ENCODE assay signal across 10 mouse cellular contexts in genomic region chr3:107739966-107740365, GRCm38 (mm10). TPM values are rescaled to one million over a fixed set of nuclear protein-coding genes. Genes with fewer than 3 reads are reported as not detected.
DNase-seq lines count a peak whose midpoint lies in the region; ATAC-seq and TF ChIP-seq lines count a peak whose summit lies in the region.
"Had no signal": no experiment of that assay in that cellular context is flagged by ENCODE, and none has a peak within 500 bp of the region (broad histone marks: within the 10 kb centered on the region; RNA-seq: fewer than 3 reads in every experiment).

No protein-coding gene starts in this region.

- no peak for TF ChIP-seq EP300 in liver, postnatal 0 days (IDR thresholded peaks at IDR 0.05; ENCODE audit: low read depth)
- TF ChIP-seq EP300 in heart, postnatal 0 days (IDR thresholded peaks at IDR 0.05; ENCODE audit: low read depth) = no peak

- H3K27ac ChIP-seq in liver, embryonic 11.5 days (ENCODE audit: low read depth, low read length) = peak overlapping the region; percentile 57; the same call in 1 of the 2 replicates
- no peak overlapping the region for H3K27ac ChIP-seq in liver, postnatal 0 days (ENCODE audit: low read depth)
- H3K27ac ChIP-seq in heart, postnatal 0 days (ENCODE audit: low read depth) = peak overlapping the region; percentile 67
- no peak overlapping the region; the same call in 1 of the 2 replicates for H3K27ac ChIP-seq in midbrain, postnatal 0 days (ENCODE audit: low read depth, low read length)
- H3K27ac ChIP-seq: liver, embryonic 15.5 days had no signal

- H3K27me3 ChIP-seq in liver, embryonic 11.5 days (replicated peaks; ENCODE audit: control insufficient read depth, insufficient read depth, low read length) = no peaks in the 10 kb centered on the region
- no peaks in the 10 kb centered on the region for H3K27me3 ChIP-seq in liver, postnatal 0 days (ENCODE audit: insufficient read depth, low read length)
- H3K27me3 ChIP-seq in heart, postnatal 0 days (ENCODE audit: control insufficient read depth, insufficient read depth, low read length) = no peaks in the 10 kb centered on the region
- H3K27me3 ChIP-seq in midbrain, postnatal 0 days (ENCODE audit: insufficient read depth, low read length) = no peaks in the 10 kb centered on the region
- H3K27me3 ChIP-seq: liver, embryonic 15.5 days had no signal

- H3K36me3 ChIP-seq in liver, embryonic 11.5 days (ENCODE audit: control insufficient read depth, insufficient read depth, low read length) = no peaks in the 10 kb centered on the region; the same call in 1 of the 2 replicates
- H3K36me3 ChIP-seq in liver, postnatal 0 days (replicated peaks; ENCODE audit: insufficient read depth, low read length) = no peaks in the 10 kb centered on the region; the same call in 1 of the 2 replicates
- peaks cover 14% of the 10 kb centered on the region for H3K36me3 ChIP-seq in heart, postnatal 0 days (replicated peaks; ENCODE audit: control insufficient read depth, insufficient read depth, low read length)
- H3K36me3 ChIP-seq in midbrain, postnatal 0 days (ENCODE audit: insufficient read depth, low read length) = no peaks in the 10 kb centered on the region
- H3K36me3 ChIP-seq: liver, embryonic 15.5 days had no signal

- no peak overlapping the region for H3K4me2 ChIP-seq in liver, embryonic 11.5 days
- H3K4me2 ChIP-seq in liver, postnatal 0 days (ENCODE audit: low read depth, low read length) = no peak overlapping the region
- H3K4me2 ChIP-seq in heart, postnatal 0 days (ENCODE audit: low read depth, low read length) = no peak overlapping the region
- no peak overlapping the region for H3K4me2 ChIP-seq in midbrain, postnatal 0 days (ENCODE audit: low read depth, low read length, poor library complexity, severe bottlenecking)
- H3K4me2 ChIP-seq: liver, embryonic 15.5 days had no signal

- ATAC-seq in liver, embryonic 11.5 days (replicated peaks; ENCODE audit: low FRiP score) = no peak
- no peak for ATAC-seq in liver, postnatal 0 days
- ATAC-seq in heart, postnatal 0 days (ENCODE audit: insufficient read depth, low read depth) = no peak
- ATAC-seq in midbrain, postnatal 0 days (ENCODE audit: low FRiP score) = peak; percentile 19; the same call in 1 of the 2 replicates
- ATAC-seq: inflammation-experienced regulatory T-cells, adult 6 months had no signal

- H3K4me3 ChIP-seq in liver, embryonic 11.5 days (ENCODE audit: low read depth, low read length) = no peak overlapping the region
- H3K4me3 ChIP-seq in liver, postnatal 0 days (ENCODE audit: low read depth, low read length) = no peak overlapping the region
- H3K4me3 ChIP-seq in heart, postnatal 0 days (ENCODE audit: low read depth, low read length) = no peak overlapping the region
- no peak overlapping the region for H3K4me3 ChIP-seq in midbrain, postnatal 0 days (ENCODE audit: low read depth, low read length)
- H3K4me3 ChIP-seq: liver, embryonic 15.5 days had no signal

- WGBS in liver, embryonic 11.5 days = 70% methylated on average over 2 of the region's 2 CpGs
- 57% methylated on average over 2 of the region's 2 CpGs for WGBS in liver, postnatal 0 days (ENCODE audit: insufficient replicate concordance)
- WGBS in heart, postnatal 0 days = 79% methylated on average over 2 of the region's 2 CpGs
- 63% methylated on average over 2 of the region's 2 CpGs for WGBS in midbrain, postnatal 0 days

- H3K9me3 ChIP-seq in liver, embryonic 11.5 days (ENCODE audit: control insufficient read depth, low read length) = no peaks in the 10 kb centered on the region
- H3K9me3 ChIP-seq in liver, postnatal 0 days (ENCODE audit: low read length) = no peaks in the 10 kb centered on the region
- H3K9me3 ChIP-seq in heart, postnatal 0 days (replicated peaks; ENCODE audit: control insufficient read depth, low read length) = no peaks in the 10 kb centered on the region
- H3K9me3 ChIP-seq in midbrain, postnatal 0 days (ENCODE audit: low read length) = no peaks in the 10 kb centered on the region
- H3K9me3 ChIP-seq: liver, embryonic 15.5 days had no signal

- H3K4me1 ChIP-seq in liver, embryonic 11.5 days (replicated peaks; ENCODE audit: control insufficient read depth, insufficient read depth, low read length) = peaks cover 29% of the 10 kb centered on the region
- peaks cover 19% of the 10 kb centered on the region for H3K4me1 ChIP-seq in liver, postnatal 0 days (ENCODE audit: insufficient read depth)
- H3K4me1 ChIP-seq in heart, postnatal 0 days (ENCODE audit: control insufficient read depth, insufficient read depth) = peaks cover 47% of the 10 kb centered on the region
- H3K4me1 ChIP-seq in midbrain, postnatal 0 days (ENCODE audit: insufficient read depth, low read length) = peaks cover 21% of the 10 kb centered on the region; the same call in 1 of the 2 replicates

- DNase-seq in embryo, embryonic 11 days = peak; percentile 24
- no peak for DNase-seq in embryo, embryonic 10 days (ENCODE audit: low spot score)
- DNase-seq in liver, embryonic 11.5 days (ENCODE audit: low spot score) = no peak
- no peak for DNase-seq in liver, postnatal 0 days
- no peak for DNase-seq in heart, postnatal 0 days (ENCODE audit: low spot score)
- no peak for DNase-seq in midbrain, postnatal 0 days (ENCODE audit: low spot score)
- DNase-seq in adrenal gland, adult (ENCODE audit: inconsistent age in 2 of 2, low spot score in 1 of 2) = no peak
- DNase-seq in frontal cortex, adult 2 months (ENCODE audit: extremely low spot score in 1 of 2, low spot score in 1 of 2) = no peak

- TF ChIP-seq CTCF in liver, postnatal 0 days (IDR thresholded peaks at IDR 0.05; ENCODE audit: low read depth) = no peak
- TF ChIP-seq CTCF in heart, postnatal 0 days (IDR thresholded peaks at IDR 0.05; ENCODE audit: low read depth) = no peak
- no peak for TF ChIP-seq CTCF in midbrain, postnatal 0 days (IDR thresholded peaks at IDR 0.05)

- H3K9ac ChIP-seq in liver, embryonic 11.5 days (ENCODE audit: low read depth, low read length) = no peak overlapping the region
- no peak overlapping the region for H3K9ac ChIP-seq in liver, postnatal 0 days (replicated peaks)
- H3K9ac ChIP-seq in heart, postnatal 0 days (replicated peaks; ENCODE audit: low read depth, low read length) = 0 out of 2 replicates have a peak overlapping the region, but pooled peaks have one; percentile 9
- H3K9ac ChIP-seq in midbrain, postnatal 0 days (replicated peaks; ENCODE audit: low read length, poor library complexity, severe bottlenecking) = no peak overlapping the region
- H3K9ac ChIP-seq: liver, embryonic 15.5 days had no signal

RNA-seq across cellular contexts. Expression of gene Csf1, which starts 20.3 kb away (rescaled TPM):
- 10.7 TPM in 2 replicates for polyA plus RNA-seq in liver, embryonic 11.5 days (2014; fragmentation: Nextera tagmentation; extraction: Ambion mirVana)
- 6.6 and 7.2 TPM in 2 replicates for polyA plus RNA-seq in liver, postnatal 0 days (2015; fragmentation: Nextera tagmentation; extraction: Ambion mirVana)
- total RNA-seq in heart, postnatal 0 days (2014; rRNA removed; ENCODE audit: low replicate concordance) = 18.2 and 23.6 TPM in 2 replicates
- 7.7 and 8.1 TPM in 2 replicates for polyA plus RNA-seq in heart, postnatal 0 days (2015; fragmentation: Nextera tagmentation; extraction: Ambion mirVana)
- 10.6 and 12.3 TPM in 2 replicates for total RNA-seq in midbrain, postnatal 0 days (2014; rRNA removed)
- polyA plus RNA-seq in midbrain, postnatal 0 days (2015; fragmentation: Nextera tagmentation; extraction: Ambion mirVana) = 8.1 and 10.9 TPM in 2 replicates
- polyA plus RNA-seq in frontal cortex, adult 2 months (2012; rRNA removed) = 14.1 and 14.5 TPM in 2 replicates

RNA-seq across cellular contexts. Expression of gene Ahcyl1, which starts 43.6 kb away (rescaled TPM):
- polyA plus RNA-seq in liver, embryonic 11.5 days (2014; fragmentation: Nextera tagmentation; extraction: Ambion mirVana) = 69.0 and 76.3 TPM in 2 replicates
- polyA plus RNA-seq in liver, postnatal 0 days (2015; fragmentation: Nextera tagmentation; extraction: Ambion mirVana) = 18.1 and 19.8 TPM in 2 replicates
- 19.2 and 32.0 TPM in 2 replicates for total RNA-seq in heart, postnatal 0 days (2014; rRNA removed; ENCODE audit: low replicate concordance)
- 39.4 and 43.3 TPM in 2 replicates for polyA plus RNA-seq in heart, postnatal 0 days (2015; fragmentation: Nextera tagmentation; extraction: Ambion mirVana)
- 65.9 and 76.0 TPM in 2 replicates for total RNA-seq in midbrain, postnatal 0 days (2014; rRNA removed)
- polyA plus RNA-seq in midbrain, postnatal 0 days (2015; fragmentation: Nextera tagmentation; extraction: Ambion mirVana) = 109 and 111 TPM in 2 replicates
- 321 TPM in 2 replicates for polyA plus RNA-seq in frontal cortex, adult 2 months (2012; rRNA removed)

Comparison
In these comparisons a context has a peak if more than half of its experiments do, and no peak if none do; other contexts are left out.
1. H3K27ac ChIP-seq: peak in liver, embryonic 11.5 days (single experiment) and heart, postnatal 0 days (single experiment); none in liver, postnatal 0 days (single experiment) and midbrain, postnatal 0 days (single experiment).